Mouse (Mus musculus): ENCODE measurements around the gene C1qtnf9. TPM values are rescaled to one million over a fixed set of nuclear protein-coding genes. Genes with fewer than 3 reads are reported as not detected.

Gene C1qtnf9
- polyA plus RNA-seq, 1 experiment from 2014 or later, result 0.17 TPM

GRCm38 (mm10) chr14:60798721-60799120 lies 30.8 kb downstream of the C1qtnf9 start:
- Histone ChIP-seq H3K36me3 (peaks cover 22% of the 10 kb centered on the region), H3K27ac (replicated peaks) (no peak overlapping the region), H3K4me2 (replicated peaks) (no peak overlapping the region), H3K9me3 (no peaks in the 10 kb centered on the region), H3K27me3 (no peaks in the 10 kb centered on the region), H3K9ac (replicated peaks) (no peak overlapping the region), H3K4me3 (no peak overlapping the region), H3K4me1 (no peaks in the 10 kb centered on the region)
- WGBS, result 90% methylated on average over 4 of the region's 4 CpGs
- ATAC-seq (replicated peaks), result no peak

DNA sequence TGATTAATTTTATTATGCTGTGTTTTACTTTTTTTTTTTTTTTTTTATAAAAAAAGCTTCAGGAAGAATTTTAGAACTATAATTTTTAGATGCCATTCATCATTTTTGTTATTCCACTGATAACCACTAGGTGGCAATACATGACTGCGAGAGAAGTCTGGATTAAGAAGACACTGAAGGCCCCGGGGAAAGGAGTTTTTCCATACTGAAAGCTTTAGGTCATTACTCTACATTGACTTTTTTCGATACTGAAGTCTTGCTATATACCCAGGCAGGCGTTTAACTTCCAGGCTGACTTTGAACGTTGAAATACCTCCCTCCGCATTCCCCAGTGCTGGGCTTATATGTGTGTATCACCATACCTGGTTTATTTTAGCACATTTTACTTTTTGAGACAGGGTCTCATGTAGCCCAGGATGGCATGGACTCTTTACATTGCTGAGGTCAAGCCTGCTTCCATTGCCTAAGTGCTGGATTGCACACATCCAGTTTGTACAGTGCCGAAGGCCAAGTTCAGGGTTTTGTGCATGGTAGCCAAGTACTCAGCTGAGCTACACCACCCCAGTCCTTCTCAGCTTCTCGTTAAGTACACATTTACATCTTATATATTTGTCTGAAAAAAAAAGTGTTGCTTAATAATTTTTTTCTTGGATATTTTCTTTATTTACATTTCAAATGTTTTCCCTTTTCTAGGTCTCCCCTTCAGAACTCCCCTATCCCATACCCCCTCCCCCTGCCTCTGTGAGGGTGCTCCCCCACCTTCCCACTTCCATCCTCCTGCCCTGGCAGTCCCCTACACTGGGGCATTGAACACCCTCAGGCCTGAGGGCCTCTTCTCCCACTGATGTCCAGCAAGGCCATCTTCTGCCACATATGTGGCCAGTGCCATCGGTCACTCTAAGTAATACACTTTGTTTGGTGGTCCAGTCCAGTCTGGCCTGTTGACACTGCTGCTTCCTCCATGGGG lies 32.1 kb downstream of the C1qtnf9 start:
- H3K9ac ChIP-seq (replicated peaks), result no peak overlapping the region
- H3K27me3 ChIP-seq, result no peaks in the 10 kb centered on the region
- H3K4me1 ChIP-seq, result no peaks in the 10 kb centered on the region
- peak; percentile 63 for ATAC-seq (replicated peaks)
- H3K4me2 ChIP-seq (replicated peaks), result no peak overlapping the region
- H3K27ac ChIP-seq (replicated peaks), result no peak overlapping the region
- no peak overlapping the region for H3K4me3 ChIP-seq
- peaks cover 22% of the 10 kb centered on the region for H3K36me3 ChIP-seq
- 53% methylated on average over 9 of the region's 9 CpGs for WGBS
- H3K9me3 ChIP-seq, result no peaks in the 10 kb centered on the region

- WGBS, result 96% methylated on average over 13 of the region's 13 CpGs
- Histone ChIP-seq H3K4me3 (no peak overlapping the region), H3K4me2 (replicated peaks) (no peak overlapping the region), H3K27me3 (no peaks in the 10 kb centered on the region), H3K4me1 (no peaks in the 10 kb centered on the region), H3K27ac (replicated peaks) (no peak overlapping the region), H3K36me3 (peaks cover 16% of the 10 kb centered on the region), H3K9me3 (no peaks in the 10 kb centered on the region), H3K9ac (replicated peaks) (no peak overlapping the region)
- no peak for ATAC-seq (replicated peaks)
These were observed 34.1 kb downstream of the C1qtnf9 start for GRCm38 (mm10) chr14:60802026-60802425.

DNA sequence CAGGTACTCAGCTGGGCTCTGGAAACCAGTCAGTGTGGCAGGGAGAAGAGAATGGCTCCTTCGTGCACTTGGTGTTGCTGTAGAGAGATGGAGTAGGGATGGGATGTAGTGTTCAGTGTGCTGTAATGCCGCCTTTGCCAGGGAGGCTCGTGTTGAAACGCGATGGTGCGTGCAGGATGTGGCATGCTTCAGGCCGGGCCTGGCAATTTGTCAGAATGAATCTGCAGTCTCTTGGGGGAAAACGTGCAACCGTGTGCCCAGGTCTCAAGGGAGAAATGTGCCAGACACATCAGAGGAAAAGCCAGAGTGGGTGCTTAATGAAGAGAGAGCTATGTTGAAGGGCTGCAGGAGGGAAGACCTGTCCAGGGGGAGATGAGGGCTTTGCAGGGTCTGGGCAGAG lies 37.0 kb downstream of the C1qtnf9 start:
- Histone ChIP-seq H3K4me1 (no peaks in the 10 kb centered on the region), H3K9me3 (no peaks in the 10 kb centered on the region), H3K27me3 (no peaks in the 10 kb centered on the region), H3K4me2 (replicated peaks) (no peak overlapping the region), H3K36me3 (peaks cover 10% of the 10 kb centered on the region; the same call in 1 of the 2 replicates), H3K4me3 (no peak overlapping the region), H3K9ac (replicated peaks) (no peak overlapping the region), H3K27ac (replicated peaks) (no peak overlapping the region)
- 81% methylated on average over 9 of the region's 9 CpGs for WGBS
- ATAC-seq (replicated peaks), result no peak

GRCm38 (mm10) chr14:60805871-60806270 lies 37.9 kb downstream of the C1qtnf9 start:
- Histone ChIP-seq H3K4me1 (no peaks in the 10 kb centered on the region), H3K4me3 (no peak overlapping the region), H3K9ac (replicated peaks) (no peak overlapping the region), H3K4me2 (replicated peaks) (no peak overlapping the region), H3K27ac (replicated peaks) (no peak overlapping the region), H3K27me3 (no peaks in the 10 kb centered on the region), H3K9me3 (no peaks in the 10 kb centered on the region), H3K36me3 (peaks cover 12% of the 10 kb centered on the region; the same call in 1 of the 2 replicates)
- WGBS, result 85% methylated on average over 1 of the region's 1 CpGs
- no peak for ATAC-seq (replicated peaks)

- Histone ChIP-seq H3K4me3 (no peak overlapping the region), H3K27me3 (no peaks in the 10 kb centered on the region), H3K9ac (replicated peaks) (no peak overlapping the region), H3K36me3 (peaks cover 14% of the 10 kb centered on the region; the same call in 1 of the 2 replicates), H3K9me3 (no peaks in the 10 kb centered on the region), H3K4me2 (replicated peaks) (no peak overlapping the region), H3K27ac (replicated peaks) (no peak overlapping the region), H3K4me1 (no peaks in the 10 kb centered on the region)
- no peak for ATAC-seq (replicated peaks)
- WGBS, result 68% methylated on average over 11 of the region's 11 CpGs
These were observed 39.0 kb downstream of the C1qtnf9 start for GRCm38 (mm10) chr14:60806891-60807344.

DNA sequence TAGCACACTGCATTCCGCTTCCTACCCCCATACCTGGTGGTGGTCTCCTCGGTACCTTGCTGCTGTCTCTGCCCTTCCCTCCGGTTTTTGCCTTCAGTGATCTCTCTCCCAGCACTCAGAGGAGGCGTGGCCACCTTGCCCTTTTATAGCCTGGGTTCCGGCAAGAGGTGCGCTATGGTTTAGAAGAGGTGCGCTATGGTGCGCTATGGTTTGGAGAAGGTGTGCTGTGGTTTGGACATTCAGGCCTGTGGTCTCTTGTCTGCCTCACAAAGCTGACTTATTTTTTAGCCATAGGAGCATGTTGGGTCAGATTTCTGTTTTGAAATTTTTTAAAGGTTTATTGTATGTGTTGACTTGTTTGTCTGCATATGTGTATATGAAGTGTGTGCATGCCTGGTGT lies 41.9 kb downstream of the C1qtnf9 start:
- 91% methylated on average over 8 of the region's 8 CpGs for WGBS
- H3K27ac ChIP-seq (replicated peaks), result no peak overlapping the region
- H3K36me3 ChIP-seq, result peaks cover 7% of the 10 kb centered on the region; the same call in 1 of the 2 replicates
- no peak overlapping the region for H3K4me2 ChIP-seq (replicated peaks)
- no peaks in the 10 kb centered on the region for H3K27me3 ChIP-seq
- ATAC-seq (replicated peaks), result no peak
- H3K4me1 ChIP-seq, result no peaks in the 10 kb centered on the region
- no peaks in the 10 kb centered on the region for H3K9me3 ChIP-seq
- H3K4me3 ChIP-seq, result no peak overlapping the region
- no peak overlapping the region for H3K9ac ChIP-seq (replicated peaks)

GRCm38 (mm10) chr14:60811547-60811946 lies 43.6 kb downstream of the C1qtnf9 start:
- no peaks in the 10 kb centered on the region for H3K4me1 ChIP-seq
- no peak overlapping the region for H3K27ac ChIP-seq (replicated peaks)
- no peaks in the 10 kb centered on the region for H3K9me3 ChIP-seq
- H3K27me3 ChIP-seq, result no peaks in the 10 kb centered on the region
- H3K4me3 ChIP-seq, result no peak overlapping the region
- no peak overlapping the region for H3K4me2 ChIP-seq (replicated peaks)
- no peak for ATAC-seq (replicated peaks)
- peaks cover 14% of the 10 kb centered on the region; the same call in 1 of the 2 replicates for H3K36me3 ChIP-seq
- no peak overlapping the region for H3K9ac ChIP-seq (replicated peaks)
- 97% methylated on average over 4 of the region's 4 CpGs for WGBS

DNA sequence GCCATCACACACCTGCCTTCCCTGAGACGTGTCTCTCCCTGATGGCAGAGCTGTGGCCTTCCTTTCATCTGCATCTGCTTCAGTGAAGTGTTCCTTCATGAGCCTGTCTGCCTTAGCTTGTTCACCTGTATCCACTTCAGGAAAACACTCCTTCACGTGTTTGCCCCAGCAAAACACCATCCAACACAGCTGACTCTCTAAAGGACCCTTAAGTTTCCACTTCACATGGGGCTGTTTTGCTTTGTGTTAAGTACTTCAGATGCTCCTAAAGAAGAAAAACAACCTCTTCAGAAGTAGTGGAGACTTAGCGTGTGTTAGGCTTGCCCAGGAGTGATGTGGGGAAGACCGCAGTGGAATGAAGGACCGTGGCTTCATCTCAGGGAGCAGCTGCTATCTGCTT lies 47.2 kb downstream of the C1qtnf9 start:
- H3K4me2 ChIP-seq (replicated peaks), result no peak overlapping the region
- no peak for ATAC-seq (replicated peaks)
- no peak overlapping the region for H3K9ac ChIP-seq (replicated peaks)
- no peak overlapping the region for H3K27ac ChIP-seq (replicated peaks)
- H3K4me1 ChIP-seq, result no peaks in the 10 kb centered on the region
- peaks cover 14% of the 10 kb centered on the region; the same call in 1 of the 2 replicates for H3K36me3 ChIP-seq
- no peak overlapping the region for H3K4me3 ChIP-seq
- 84% methylated on average over 5 of the region's 5 CpGs for WGBS
- H3K9me3 ChIP-seq, result no peaks in the 10 kb centered on the region
- no peaks in the 10 kb centered on the region for H3K27me3 ChIP-seq

GRCm38 (mm10) chr14:60818045-60818444 lies 50.1 kb downstream of the C1qtnf9 start:
- Histone ChIP-seq H3K36me3 (peaks cover 8% of the 10 kb centered on the region; the same call in 1 of the 2 replicates), H3K4me2 (replicated peaks) (no peak overlapping the region), H3K27me3 (no peaks in the 10 kb centered on the region), H3K4me1 (no peaks in the 10 kb centered on the region), H3K9ac (replicated peaks) (no peak overlapping the region), H3K9me3 (no peaks in the 10 kb centered on the region), H3K4me3 (no peak overlapping the region), H3K27ac (replicated peaks) (no peak overlapping the region)
- WGBS, result 70% methylated on average over 5 of the region's 5 CpGs
- no peak for ATAC-seq (replicated peaks)

DNA sequence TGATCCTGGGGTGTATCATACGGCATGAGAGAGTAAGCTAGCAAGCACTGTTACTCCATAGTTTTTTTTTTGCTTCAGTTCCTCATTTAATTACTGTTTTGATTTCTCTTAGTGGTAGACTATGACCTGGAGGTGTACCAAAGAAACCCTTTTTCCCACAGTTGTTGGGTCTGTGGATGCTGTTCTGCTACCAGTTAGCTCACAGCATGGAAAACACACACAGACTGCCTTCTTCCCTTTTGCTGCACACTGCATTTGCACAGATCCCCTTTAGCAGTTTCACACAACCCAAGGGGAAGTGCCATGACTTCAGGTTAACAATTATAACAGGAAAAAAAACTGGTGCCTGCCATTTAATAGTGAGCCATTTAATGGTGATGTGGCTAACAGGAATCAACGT lies 62.2 kb downstream of the C1qtnf9 start:
- no peak overlapping the region for H3K27ac ChIP-seq (replicated peaks)

More for the DNA sequence above, 62.2 kb downstream of the C1qtnf9 start:
- Histone ChIP-seq H3K4me3 (no peak overlapping the region), H3K9ac (replicated peaks) (no peak overlapping the region), H3K4me2 (replicated peaks) (no peak overlapping the region), H3K4me1 (no peaks in the 10 kb centered on the region), H3K27me3 (no peaks in the 10 kb centered on the region), H3K36me3 (peaks cover 28% of the 10 kb centered on the region), H3K9me3 (no peaks in the 10 kb centered on the region)
- WGBS, result 92% methylated on average over 2 of the region's 2 CpGs
- ATAC-seq (replicated peaks), result no peak

Data from forebrain, embryonic 15.5 days (tissue).